Mouse (Mus musculus) monocyte, adult 2 months (primary cell): ENCODE measurements at regions not wholly inside any gene's neighbourhood (a gene's known extent, or its start where the extent isn't known, plus 50 kb on each side); places are given as distances from the start of the nearest gene placed in this dataset.

Experiments
- DNase-seq, 2 experiments: peaks; one replicate each; pipeline ENCODE4 v3.0.0; 2022; ENCODE audit warnings: low spot score in 2 of 2, low read depth in 1 of 2

DNA sequence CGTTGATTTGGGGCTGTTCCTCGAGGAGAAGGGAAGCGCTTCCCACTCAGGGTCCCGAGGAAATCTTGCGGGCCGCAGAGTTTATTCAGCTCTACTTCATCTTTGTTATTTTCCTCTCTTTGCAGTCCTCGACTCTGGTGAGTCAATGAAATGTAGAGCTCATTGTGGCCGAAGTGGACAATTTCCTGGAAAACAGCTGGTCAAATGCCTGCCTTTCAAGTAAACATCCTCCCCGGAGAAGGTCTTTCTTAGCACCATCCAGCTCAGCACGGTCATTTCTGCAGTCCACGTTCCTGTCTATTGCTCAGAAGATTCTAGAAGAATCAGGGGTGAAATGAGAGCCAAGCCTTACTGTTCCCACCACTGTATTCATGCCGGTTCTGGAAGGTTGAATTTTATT, 133.0 kb downstream of the Bcas1 start:
- DNase-seq = no peak

DNA sequence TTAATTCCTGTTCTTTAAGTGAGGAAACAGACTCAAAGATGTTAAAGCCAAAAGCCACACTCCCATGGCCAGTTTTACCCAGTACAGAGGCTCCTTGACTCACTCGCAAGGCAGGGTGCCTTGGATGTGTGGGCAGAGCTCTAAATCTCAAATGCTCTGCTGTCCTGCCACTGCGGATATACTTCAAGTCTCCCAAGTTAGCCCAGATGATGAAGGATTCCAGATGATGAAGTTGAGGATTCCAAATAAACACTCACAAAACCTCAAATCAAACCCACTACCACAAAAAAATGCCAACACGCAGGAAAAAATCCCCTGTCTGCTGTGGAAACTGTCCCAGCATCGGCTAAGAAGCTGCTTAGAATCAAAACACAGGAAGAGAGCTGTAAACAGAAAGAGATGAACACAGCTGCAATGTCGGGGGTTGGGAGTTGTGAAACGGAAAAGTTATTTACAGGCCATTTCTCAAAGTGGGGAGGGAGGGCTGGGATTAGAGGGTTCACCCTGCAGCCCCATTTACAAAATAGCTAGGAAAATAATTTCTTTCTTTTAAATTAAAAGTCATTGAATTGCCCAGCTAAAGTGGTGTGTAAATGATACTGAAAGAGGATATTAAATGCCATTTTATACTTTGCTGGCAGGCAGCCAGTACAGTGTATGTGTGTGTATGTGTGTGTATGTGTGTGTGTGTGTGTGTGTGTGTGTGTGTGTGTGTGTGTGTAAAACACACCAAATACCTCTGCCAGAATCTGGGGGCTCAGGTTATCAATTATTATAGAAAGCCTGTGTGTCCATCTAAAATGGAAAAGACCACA, 135.6 kb downstream of the Bcas1 start:
- no peak for DNase-seq

DNA sequence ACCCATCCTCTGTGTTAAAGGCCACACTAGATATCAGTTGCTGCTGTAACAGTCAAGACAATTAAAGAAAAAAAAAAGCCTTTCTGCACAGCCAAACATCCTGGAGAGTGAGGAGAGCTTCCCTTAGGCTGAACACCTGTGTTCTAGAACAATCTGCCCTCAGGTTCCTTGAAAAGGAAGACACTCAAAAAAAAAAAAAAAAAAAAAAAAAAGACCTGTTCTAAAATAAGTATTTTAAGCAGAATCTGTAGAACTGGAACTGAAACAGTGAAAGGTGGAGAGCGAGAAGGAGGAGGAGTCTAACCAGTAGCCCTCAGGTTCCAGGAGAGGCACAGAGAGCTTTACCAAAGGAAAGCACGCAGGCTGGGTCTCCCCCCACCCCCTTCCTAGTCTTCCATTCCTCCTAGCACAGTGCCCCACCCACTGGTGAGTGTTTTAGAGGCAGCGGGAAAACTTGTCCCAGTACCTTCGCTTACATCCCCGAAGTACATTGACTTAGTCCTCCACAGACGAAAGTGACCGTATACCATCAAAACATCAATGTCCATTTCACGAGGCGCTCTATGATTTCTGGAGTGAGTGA, 138.2 kb downstream of the Bcas1 start:
- DNase-seq = no peak

DNA sequence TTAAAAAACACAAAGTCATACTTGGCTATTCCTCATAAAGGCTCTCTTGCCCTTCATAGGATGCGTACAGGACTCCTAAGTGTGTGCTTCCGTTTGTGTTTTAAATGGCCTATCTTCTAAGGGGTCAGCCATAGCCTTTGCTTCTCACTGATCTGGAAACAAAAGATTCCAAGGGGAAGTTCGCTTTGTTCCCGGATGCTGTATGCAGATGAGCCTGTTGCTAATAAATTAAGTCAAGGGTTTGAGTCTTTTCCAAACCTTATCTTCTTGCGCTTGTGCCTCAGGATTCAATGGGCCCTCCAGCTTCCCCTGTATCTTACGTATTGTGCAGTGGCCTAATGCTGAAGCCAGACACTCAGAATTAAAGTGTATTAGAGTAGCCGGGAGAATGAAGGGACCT, 138.9 kb downstream of the Bcas1 start:
- DNase-seq = no peak

DNA sequence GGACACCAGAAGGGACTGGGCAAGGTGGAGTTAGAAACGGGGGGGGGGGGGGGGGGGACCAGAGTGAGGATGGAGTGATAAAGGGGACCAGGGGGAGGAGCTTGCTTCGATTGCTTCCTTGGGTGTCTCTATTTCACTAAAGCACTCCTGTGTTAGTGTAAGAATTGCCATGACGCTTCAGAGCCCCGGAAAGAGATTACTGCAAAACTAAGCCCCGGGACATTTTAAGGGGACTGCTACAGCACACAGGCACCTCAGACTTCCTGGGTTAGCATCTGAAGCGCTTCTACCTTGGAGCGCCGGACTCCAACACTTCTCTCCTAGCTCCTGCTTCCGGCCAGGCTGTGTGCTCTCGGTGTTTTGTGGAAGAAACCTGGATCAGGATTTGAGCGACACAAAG, 139.4 kb downstream of the Bcas1 start:
- DNase-seq = no peak

DNA sequence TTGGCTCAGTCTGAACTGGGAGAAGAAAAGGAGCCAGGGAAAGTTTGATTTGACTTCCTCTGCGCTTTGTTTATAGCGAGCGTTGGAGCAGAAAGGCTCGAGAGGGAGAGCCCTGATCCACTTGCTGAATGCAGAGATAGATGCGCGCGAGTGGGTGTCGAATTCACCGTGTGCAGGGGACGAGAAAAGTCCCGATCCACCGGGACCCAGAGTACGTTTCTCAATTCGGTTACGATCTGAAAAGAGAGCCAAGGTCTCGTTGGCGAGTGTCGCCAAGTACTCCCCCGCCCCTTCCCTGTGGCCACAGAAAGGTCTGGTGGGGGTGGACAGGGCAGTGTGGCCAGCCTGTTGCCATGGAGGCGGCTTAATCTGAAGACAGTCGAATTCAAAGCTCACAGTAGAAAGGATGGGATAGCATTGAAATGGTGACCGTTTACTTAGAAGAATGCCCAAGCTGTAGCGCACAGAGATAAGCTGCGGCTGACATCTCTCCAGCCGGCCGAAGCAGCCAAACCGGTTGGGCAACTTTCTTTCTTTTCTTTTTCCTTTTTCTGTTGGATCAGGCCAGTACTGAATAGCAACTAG, 139.5 kb upstream of the Zfp217 start:
- DNase-seq = no peak

DNA sequence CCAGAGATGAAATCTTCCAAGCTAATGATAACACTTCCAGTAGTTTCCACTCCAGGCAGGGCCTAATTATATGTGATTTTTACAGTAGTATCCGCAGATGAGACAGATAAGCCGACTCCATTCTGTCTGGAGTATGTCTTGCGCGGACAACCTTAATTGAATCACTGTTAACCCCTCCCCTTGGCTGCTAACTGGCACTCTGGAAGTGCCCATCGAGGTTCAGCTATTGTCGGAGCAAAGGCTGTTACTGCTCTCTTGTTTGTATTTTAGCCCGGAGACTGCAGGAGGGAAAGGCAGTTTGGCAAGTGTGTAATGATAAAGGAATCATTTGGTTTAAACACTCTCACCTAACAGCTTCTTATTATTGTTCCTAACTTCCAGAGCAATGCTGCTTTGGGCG, 138.9 kb upstream of the Zfp217 start:
- no peak for DNase-seq

DNA sequence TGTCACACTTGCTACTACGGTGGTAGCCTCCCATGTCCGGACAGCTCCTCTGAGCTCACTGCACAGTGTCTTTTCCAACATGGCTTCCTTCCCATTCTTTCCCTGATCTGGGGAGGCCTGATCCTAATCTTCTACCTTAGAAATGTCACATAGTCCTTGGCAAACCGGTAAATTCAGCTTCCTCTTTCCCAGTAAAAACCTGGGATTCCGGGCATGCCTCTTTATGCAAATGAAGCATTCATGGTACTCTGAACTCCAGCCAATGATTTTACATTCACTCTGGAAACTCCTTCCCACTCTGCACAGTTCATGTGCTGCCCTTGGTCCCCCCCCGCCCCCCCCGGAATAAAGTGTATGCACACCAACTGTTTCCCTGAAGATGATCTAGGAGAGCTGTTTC, 134.6 kb upstream of the Zfp217 start:
- DNase-seq = no peak

DNA sequence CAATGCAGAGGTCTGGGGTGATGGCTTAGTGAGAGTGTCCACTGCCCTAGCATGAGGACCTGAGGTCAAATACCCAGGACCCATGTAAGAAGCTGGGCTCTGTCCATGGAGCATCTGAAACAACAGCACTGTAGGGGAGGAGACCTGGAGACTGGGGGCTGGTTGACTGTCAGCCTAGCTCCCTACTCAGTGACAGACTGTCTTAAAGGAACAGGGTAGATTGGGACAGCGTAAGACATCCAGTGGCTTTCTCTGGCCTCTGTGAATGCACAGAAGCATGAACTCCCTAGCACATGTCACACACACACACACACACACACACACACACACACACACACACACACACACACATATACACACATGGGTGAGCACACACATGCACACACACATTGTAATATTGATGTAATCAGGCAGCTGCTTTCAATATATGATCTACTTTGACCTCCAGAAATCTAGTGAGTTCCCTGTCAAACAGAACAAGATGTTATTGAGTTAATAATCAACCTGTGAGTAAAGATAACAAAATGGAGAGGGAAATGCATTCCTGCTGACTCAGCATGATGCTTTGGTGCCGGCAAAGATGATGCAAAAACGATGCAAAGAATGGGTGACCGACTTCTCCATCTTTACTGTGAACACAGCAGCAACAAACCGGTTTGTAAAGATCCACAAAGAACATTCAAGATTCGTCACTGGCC, 133.6 kb upstream of the Zfp217 start:
- DNase-seq = no peak

DNA sequence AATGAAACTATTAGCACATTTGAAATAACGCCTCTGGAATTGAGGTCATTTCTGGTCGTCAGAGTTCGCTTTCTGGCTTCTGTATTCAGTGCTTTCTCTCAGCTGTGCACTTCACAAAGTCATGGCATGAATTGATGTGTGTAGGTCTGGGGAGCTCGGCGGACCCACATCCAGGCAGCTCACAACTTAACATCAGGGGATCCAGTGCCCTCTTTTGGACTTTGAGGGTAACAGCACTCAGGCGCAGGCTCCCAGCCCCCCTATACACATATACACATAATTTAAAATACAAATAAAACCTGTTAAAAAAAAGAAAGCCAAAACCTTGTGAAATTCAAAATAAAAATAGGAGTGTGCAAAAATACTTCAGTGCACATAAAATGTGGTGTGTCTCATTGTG, 132.8 kb upstream of the Zfp217 start:
- no peak for DNase-seq

DNA sequence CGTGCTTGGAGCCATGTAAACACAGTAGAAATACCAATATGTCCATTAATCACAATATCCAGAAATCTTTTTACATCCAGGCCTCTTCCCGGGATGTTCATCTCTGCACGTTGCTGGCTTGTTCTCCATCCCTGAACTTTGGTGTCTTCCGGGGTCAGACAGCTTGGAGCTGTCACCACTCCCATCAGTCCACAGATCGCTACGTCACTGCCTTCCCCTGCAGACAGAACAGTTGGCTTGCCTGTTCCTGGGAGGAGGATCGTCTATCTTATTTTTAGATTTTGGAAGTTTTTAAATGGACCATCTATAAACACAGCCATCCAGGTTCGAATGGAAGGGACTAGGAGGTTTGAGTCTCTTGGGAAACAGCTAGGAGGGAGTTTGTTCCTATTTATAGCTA, 130.0 kb upstream of the Zfp217 start:
- no peak for DNase-seq

DNA sequence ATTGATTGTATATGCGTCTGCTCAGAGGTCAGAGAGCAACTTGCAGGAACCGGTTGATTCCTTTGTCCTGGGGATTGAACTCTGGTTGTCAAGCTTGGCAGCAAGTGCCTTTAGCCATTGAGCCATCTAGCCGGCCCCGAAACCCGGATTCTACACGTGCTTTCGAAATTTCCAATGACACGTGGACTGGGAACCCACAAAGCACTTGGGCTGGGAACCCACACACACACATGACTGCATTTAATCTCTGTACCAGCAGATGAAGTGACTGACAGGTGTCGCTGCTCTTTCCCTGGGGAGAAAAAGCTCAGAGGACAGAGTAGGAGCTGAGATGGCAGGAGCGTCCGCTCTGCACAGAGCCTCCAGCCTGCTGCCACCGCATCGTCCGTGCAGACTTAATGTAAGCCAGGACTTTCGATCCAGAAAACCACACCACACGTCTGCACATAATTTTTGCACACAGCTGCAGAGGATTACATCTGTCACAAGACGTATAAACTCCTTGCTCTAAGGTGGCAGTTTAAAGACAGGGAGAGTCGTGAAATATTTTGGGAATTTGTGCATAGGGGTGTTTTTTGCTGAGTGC, 129.4 kb upstream of the Zfp217 start:
- DNase-seq = no peak

DNA sequence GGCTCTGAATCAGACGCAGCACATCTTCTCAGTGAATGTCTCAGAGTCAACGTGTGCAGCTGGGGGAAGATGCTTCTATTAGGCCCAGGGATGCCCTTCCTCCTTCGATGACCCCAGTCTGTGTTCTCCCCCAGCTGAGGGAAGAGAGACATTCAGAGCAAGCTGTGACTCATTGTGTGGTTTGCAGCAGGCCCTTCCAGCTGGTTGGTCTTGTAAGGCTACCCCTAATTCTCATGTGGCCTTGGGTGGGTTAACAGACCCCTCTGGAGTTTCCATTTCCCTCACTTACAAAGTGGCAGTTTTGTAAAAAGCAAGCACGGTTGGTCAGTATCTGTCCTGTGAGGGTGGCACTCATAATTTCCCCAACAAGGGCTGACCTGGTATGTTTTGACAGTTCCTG, 127.8 kb upstream of the Zfp217 start:
- DNase-seq = no peak

DNA sequence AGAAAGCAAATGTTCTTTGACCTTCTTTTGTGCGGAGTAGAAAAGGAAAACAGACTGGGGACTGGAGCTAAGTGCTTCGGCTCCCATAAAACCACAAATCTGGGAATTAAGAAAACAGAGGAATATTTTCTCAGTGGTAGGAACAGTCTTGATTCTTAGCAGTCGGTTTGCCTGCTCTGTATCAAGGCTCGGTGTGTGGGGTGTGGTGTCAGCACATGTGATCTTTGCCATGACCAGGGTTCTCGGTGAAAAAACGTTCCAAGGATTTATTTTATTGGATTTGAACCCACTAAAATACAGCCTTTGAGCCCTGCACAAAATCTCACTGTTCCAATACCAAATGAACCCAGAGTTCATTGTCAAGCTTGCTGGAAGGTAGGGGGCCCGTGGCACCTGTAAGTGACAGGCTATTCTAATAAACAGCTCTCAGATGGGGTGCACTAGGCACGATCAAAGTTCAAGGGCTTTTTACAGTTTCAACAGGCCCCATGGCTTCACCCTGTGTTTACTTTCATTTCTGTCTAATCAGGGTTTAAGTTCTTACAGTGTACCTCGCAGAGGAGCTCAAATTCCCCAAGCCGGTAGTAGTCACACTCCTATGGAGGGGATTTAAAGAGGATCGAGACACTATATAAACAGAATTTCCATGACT, 122.1 kb upstream of the Zfp217 start:
- DNase-seq = no peak

DNA sequence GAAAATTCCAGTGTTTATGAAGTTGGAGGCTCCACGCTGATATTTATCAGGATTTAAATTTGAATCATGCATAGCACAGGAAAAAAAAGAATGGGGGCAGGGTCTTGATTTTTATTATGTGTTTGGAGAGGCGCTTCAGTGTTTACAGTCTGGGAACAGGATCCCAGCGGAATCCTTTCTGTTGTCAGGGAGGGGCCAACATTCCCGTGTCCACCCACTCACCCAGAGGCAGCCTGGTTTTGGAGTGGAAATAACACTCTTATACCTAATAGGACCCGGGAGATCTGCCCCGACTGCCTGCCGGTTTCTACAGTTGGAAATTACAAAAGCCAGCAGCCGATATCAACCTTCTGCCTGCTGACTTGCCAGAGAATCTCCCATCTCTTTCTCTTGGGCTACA, 120.2 kb upstream of the Zfp217 start:
- no peak for DNase-seq

DNA sequence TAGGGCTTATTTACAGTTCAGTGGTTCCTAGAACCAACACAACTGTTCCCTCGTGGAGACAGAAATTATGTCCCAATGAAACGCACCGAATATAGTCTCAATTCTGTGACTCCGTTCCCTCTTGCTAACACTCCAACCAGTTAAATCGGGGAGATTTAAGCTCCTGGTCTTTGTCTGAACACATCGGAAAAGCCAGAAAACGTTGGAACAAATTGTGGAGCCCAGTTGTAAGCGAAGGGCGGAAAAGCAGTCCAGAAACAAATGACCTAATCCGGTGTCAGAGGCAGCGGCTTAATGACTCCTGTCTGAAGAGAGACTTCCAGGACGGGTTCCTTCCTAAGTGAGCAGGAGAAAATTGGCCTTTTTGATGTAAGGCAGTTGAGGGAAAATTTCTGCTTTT, 119.2 kb upstream of the Zfp217 start:
- no peak for DNase-seq

DNA sequence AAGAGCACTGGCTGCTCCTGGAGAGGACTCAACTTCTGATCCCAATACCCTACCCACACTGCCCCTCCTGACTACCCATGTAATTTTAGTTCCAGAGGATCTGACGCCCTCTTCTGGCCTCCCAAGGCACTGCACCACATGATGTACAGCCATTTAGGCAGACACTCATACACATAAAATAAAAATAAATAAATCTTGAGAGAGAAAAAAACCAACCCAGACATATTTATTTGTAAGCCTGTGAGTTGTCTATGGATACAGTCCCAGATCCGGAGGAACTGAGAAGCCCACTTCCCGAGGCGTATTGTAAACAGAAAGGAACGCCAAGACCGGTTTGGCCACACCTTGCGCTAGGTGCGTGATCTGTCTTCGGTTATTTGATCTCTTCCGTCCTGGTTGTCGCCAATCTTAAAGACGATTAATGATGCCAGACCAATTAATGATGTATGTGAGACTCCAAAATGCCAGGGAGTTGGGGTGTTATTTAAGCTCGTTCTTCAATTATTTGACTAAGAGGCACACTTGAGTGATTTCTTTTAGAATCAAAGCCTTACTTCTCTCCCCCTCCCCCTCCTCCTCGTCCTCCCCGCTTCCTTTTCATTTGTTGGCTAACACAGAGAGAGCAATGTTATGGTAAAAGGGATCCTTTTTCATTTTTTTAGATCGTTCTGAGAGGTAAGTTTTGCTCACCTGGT, 118.7 kb upstream of the Zfp217 start:
- DNase-seq = no peak

DNA sequence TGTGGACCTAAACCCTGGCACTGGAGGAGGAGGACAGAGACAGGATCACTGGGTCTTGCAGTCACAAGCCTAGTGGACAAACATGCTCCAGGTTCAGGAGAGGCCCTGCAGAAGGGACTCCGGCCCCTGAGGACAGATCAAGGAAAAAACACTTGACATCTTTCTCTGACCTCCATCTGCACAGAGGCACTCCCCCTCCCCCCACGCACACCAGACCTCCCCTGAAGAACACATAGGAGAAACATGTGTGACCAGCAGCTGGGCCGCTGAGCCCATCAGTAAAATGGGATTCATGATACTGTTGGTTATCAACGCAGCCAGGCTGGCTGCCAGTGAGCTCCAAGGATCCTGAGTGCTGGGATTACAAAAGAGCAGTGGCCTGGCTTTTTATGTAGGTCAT, 115.7 kb upstream of the Zfp217 start:
- DNase-seq = no peak

DNA sequence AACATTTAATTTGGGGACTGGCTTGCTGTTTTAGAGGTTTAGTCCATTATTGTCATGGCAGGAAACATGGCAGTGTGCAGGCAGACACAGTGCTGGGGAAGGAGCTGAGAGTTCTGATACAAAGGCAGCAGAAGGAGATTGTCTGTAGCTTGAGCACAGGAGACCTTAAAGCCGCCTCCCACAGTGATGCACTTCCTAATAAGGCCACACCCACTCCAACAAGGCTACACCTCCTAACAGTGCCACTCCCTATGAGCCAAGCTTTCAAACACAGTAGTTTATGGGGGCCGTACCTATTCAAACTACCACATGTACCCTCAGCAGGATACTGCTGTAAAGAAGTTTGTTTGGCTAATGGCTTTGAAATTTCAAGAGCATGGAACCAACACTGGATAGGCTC, 113.3 kb upstream of the Zfp217 start:
- DNase-seq = no peak

DNA sequence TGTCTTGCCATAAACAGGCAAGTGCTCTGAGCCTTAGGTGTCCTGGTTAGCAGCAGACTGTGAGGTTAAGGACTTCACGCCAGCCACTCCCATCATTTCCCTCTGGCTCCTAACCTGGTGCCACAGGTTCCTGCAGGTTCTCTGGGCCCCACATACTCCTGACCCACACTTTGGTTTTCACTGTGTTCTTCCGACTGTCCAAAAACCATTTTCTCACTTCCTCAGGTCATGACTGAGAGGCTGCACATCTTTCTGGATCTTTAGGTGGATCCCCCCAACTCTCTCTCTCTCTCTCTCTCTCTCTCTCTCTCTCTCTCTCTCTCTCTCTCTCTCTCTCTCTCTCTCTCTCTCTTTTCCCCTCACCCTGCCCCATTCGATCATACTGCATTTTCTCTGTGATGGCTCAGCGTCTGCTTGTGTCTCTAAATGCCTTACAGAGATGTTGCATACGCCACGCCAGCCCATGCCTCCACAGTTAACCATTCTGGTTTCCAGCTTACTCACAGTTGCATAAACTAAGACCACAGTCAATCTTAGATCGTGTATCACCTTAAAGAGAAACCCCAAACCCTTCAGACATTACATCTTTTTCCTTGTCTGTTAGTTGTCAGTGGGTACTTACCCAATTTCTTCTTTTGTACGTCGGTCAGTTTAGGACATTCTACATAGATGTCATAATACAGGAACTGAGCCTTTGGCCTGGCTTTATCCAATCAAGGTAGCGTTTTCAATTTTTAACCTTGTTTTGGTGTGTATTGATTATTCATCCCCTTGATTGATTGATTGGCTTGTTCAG, 112.0 kb upstream of the Zfp217 start:
- no peak for DNase-seq
